Mouse (Mus musculus): Measurements from ENCODE around the gene Cfap44. TPM values are rescaled to one million over a fixed set of nuclear protein-coding genes. Genes with fewer than 3 reads are reported as not detected.

Cfap44 gene
- polyA plus RNA-seq, 1 experiment: not detected

DNA sequence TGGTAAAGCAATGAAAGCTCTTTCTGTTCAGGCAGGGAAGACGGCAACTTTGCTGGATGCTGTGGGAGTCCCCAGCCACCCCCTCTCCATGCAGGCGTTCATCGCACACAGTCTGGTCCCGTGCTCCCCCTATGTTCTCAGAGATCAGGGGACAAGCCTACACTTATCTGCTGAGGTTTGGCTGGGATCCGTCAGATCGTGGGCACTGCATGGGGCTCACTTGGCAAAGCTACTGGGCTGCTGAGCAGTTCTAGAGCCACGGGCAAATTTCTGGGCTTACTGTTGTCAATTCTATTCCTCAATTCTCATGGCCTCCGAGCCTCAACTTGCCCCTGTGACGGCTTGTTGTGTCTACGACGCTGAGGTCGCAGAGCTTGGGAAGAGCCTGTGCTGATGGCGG lies 114.2 kb downstream of the Cfap44 start:
- Histone ChIP-seq H3ac (ENCODE audit: control insufficient read depth, insufficient read length) (no peak overlapping the region), H3K79me2 (ENCODE audit: control insufficient read depth, insufficient read depth) (no peaks in the 10 kb centered on the region), H3K36me3 (ENCODE audit: control insufficient read depth, insufficient read depth) (no peaks in the 10 kb centered on the region), H3K27me3 (ENCODE audit: control insufficient read depth, insufficient read depth, insufficient read length) (no peaks in the 10 kb centered on the region), H3K4me3 (no peak overlapping the region), H3K4me2 (ENCODE audit: low read depth) (no peak overlapping the region)
- TF ChIP-seq POLR2AphosphoS2 (IDR thresholded peaks at IDR 0.05; ENCODE audit: insufficient read length, low read depth) (no peak), TCF12 (IDR thresholded peaks at IDR 0.05; ENCODE audit: insufficient read depth, poor library complexity, severe bottlenecking) (no peak), TCF3 (IDR thresholded peaks at IDR 0.05; ENCODE audit: insufficient read length, low read depth) (no peak)

DNA sequence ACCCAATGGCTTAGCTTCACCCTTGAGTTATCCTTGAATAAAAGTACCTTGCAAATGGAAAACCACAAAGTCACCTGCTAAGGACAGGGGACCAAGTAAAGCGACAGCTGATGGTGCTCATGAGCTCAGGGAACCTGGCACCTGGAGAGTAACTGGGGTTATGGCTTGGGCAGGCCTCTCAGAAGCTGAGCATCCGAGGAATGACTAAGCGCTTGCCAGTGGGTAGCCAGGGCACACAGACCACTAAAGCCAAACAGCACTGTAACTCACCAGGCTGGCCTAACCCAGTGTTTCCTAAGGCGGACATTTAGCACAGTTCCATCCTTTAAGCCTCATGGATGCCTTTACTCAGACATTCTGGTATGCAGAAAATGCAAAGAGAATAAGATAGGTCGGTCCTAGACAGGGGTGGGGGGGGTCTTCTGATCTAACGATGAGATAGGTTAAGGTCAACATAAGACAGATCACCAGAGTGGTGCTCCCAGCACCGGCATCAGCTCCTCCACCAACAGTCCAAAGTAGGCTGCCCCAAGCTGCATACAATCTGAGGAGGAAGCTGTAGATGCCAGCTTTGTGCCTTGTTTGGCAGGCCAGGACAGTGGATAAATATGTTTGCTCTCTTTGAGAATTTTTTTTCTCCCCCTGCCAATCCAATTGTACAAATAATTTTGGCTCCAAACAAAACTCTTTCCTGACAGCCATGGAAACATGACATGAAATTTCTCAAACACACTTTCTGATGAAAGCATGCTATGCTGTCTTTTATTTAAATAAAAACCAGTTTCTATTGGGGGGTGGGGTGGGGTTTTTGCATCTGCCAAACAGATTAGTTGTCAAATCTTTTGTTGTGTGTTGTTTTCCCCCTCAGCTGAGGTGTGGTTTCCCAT lies 115.1 kb downstream of the Cfap44 start:
- Histone ChIP-seq H3ac (ENCODE audit: control insufficient read depth, insufficient read length) (no peak overlapping the region), H3K4me2 (ENCODE audit: low read depth) (no peak overlapping the region), H3K79me2 (ENCODE audit: control insufficient read depth, insufficient read depth) (no peaks in the 10 kb centered on the region), H3K27me3 (ENCODE audit: control insufficient read depth, insufficient read depth, insufficient read length) (no peaks in the 10 kb centered on the region), H3K4me3 (no peak overlapping the region), H3K36me3 (ENCODE audit: control insufficient read depth, insufficient read depth) (no peaks in the 10 kb centered on the region)
- TF ChIP-seq USF1 (IDR thresholded peaks at IDR 0.05; ENCODE audit: low read depth) (no peak), MYOG (IDR thresholded peaks at IDR 0.05; ENCODE audit: control insufficient read depth in 1 of 3, insufficient read depth in 1 of 3, insufficient read length in 2 of 3, low read depth in 2 of 3) (no peak), REST (IDR thresholded peaks at IDR 0.05; ENCODE audit: insufficient read depth, insufficient read length) (no peak), CEBPB (IDR thresholded peaks at IDR 0.05; ENCODE audit: insufficient read depth, poor library complexity, severe bottlenecking) (no peak), POLR2A (IDR thresholded peaks at IDR 0.05; ENCODE audit: insufficient read length, low read depth) (no peak), SRF (IDR thresholded peaks at IDR 0.05; ENCODE audit: control insufficient read depth, insufficient read length, low read depth) (no peak), TCF3 (IDR thresholded peaks at IDR 0.05; ENCODE audit: insufficient read length, low read depth) (no peak), MYOD1 (IDR thresholded peaks at IDR 0.05; ENCODE audit: control insufficient read depth in 1 of 3, insufficient read length in 2 of 3, low read depth in 2 of 3) (no peak), TCF12 (IDR thresholded peaks at IDR 0.05; ENCODE audit: insufficient read depth, poor library complexity, severe bottlenecking) (no peak), POLR2AphosphoS2 (IDR thresholded peaks at IDR 0.05; ENCODE audit: insufficient read length, low read depth) (no peak), MAX (IDR thresholded peaks at IDR 0.05; ENCODE audit: low read depth) (no peak), E2F4 (IDR thresholded peaks at IDR 0.05; ENCODE audit: insufficient read depth) (no peak)

DNA sequence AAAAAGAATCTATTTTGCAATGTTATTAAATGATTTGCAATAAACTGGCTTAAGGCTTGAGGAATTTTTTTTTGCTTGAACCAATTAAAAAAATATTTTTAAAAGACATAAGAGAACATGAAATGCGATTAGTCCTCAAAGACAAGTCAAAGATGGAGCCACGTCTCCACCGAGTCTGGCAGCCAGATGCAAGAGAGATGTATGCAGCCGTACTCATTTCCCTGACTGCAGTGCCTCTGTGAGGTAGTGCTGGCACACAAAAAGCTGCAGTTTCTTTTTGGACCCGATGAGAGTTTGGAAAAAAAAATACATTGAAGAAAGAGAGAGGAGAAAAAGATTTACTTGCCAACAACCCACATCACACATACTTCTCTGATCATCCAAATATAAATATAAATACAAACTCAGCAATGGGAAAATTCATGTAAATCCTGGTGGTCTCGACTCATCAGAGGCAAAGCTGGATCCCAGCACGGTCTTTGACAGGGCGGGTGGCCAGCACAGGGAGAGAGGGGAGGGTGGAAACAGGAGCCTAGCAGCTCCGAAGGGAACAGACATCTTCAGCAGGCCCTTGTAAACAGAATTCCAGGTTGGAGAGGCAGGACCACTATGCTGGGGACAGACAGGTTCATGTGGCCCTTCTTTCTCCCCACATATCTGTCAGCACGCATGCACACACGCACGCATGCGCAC lies 116.1 kb downstream of the Cfap44 start:
- TF ChIP-seq REST (IDR thresholded peaks at IDR 0.05; ENCODE audit: insufficient read depth, insufficient read length) (no peak), USF1 (IDR thresholded peaks at IDR 0.05; ENCODE audit: low read depth) (no peak), SRF (IDR thresholded peaks at IDR 0.05; ENCODE audit: control insufficient read depth, insufficient read length, low read depth) (no peak), MAX (IDR thresholded peaks at IDR 0.05; ENCODE audit: low read depth) (no peak), TCF12 (IDR thresholded peaks at IDR 0.05; ENCODE audit: insufficient read depth, poor library complexity, severe bottlenecking) (no peak)

DNA sequence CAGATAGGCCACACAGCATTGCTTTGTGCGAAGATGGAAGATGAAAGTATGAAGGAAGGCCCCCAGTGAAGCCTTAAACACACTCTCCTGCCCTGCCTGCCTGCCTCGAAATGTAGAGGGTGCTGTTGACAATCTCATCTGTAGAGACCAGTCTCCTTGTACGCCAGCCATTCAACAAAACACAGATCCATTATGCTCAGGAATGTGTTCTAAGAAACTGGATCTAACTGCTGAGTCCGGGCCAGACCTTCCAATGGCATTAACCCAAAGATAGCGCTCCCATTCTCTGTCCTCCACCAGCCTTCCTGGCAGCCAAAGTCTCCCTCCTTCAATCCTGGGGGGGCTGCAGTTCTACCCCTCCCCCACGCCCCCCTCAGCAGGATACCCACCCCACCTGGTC lies 121.9 kb downstream of the Cfap44 start:
- Histone ChIP-seq H3K27me3 (ENCODE audit: control insufficient read depth, insufficient read depth, insufficient read length) (no peaks in the 10 kb centered on the region), H3K4me2 (ENCODE audit: low read depth) (no peak overlapping the region), H3K79me2 (ENCODE audit: control insufficient read depth, insufficient read depth) (no peaks in the 10 kb centered on the region), H3K36me3 (ENCODE audit: control insufficient read depth, insufficient read depth) (no peaks in the 10 kb centered on the region), H3ac (ENCODE audit: control insufficient read depth, insufficient read length) (no peak overlapping the region), H3K4me3 (no peak overlapping the region)
- TF ChIP-seq USF1 (IDR thresholded peaks at IDR 0.05; ENCODE audit: low read depth) (no peak), MYOD1 (IDR thresholded peaks at IDR 0.05; ENCODE audit: control insufficient read depth in 1 of 3, insufficient read length in 2 of 3, low read depth in 2 of 3) (no peak), MAX (IDR thresholded peaks at IDR 0.05; ENCODE audit: low read depth) (no peak), TCF3 (IDR thresholded peaks at IDR 0.05; ENCODE audit: insufficient read length, low read depth) (no peak), E2F4 (IDR thresholded peaks at IDR 0.05; ENCODE audit: insufficient read depth) (no peak), POLR2AphosphoS2 (IDR thresholded peaks at IDR 0.05; ENCODE audit: insufficient read length, low read depth) (no peak), SRF (IDR thresholded peaks at IDR 0.05; ENCODE audit: control insufficient read depth, insufficient read length, low read depth) (no peak), REST (IDR thresholded peaks at IDR 0.05; ENCODE audit: insufficient read depth, insufficient read length) (no peak), MYOG (IDR thresholded peaks at IDR 0.05; ENCODE audit: control insufficient read depth in 1 of 3, insufficient read depth in 1 of 3, insufficient read length in 2 of 3, low read depth in 2 of 3) (no peak), CEBPB (IDR thresholded peaks at IDR 0.05; ENCODE audit: insufficient read depth, poor library complexity, severe bottlenecking) (no peak), POLR2A (IDR thresholded peaks at IDR 0.05; ENCODE audit: insufficient read length, low read depth) (no peak), TCF12 (IDR thresholded peaks at IDR 0.05; ENCODE audit: insufficient read depth, poor library complexity, severe bottlenecking) (no peak)

More for the DNA sequence above, 116.1 kb downstream of the Cfap44 start:
- Histone ChIP-seq H3ac (ENCODE audit: control insufficient read depth, insufficient read length) (no peak overlapping the region), H3K27me3 (ENCODE audit: control insufficient read depth, insufficient read depth, insufficient read length) (no peaks in the 10 kb centered on the region), H3K4me3 (no peak overlapping the region), H3K4me2 (ENCODE audit: low read depth) (no peak overlapping the region), H3K36me3 (ENCODE audit: control insufficient read depth, insufficient read depth) (no peaks in the 10 kb centered on the region), H3K79me2 (ENCODE audit: control insufficient read depth, insufficient read depth) (no peaks in the 10 kb centered on the region)
